Mouse (Mus musculus): ENCODE data around the gene Fcgrt. TPM values are rescaled to one million over a fixed set of nuclear protein-coding genes. Genes with fewer than 3 reads are reported as not detected.

Fcgrt gene
- polyA plus RNA-seq, 1 experiment from 2014 or later: 16.1 TPM

GRCm38 (mm10) chr7:45134544-45135026 is 30.9 kb upstream of the Fcgrt start:
- Histone ChIP-seq H3K4me1 (ENCODE audit: control insufficient read depth, insufficient read depth, low read length) (peaks cover 3% of the 10 kb centered on the region), H3K27ac (ENCODE audit: low read depth, low read length) (no peak overlapping the region), H3K4me2 (no peak overlapping the region), H3K36me3 (ENCODE audit: control insufficient read depth, insufficient read depth, low read length) (no peaks in the 10 kb centered on the region), H3K4me3 (ENCODE audit: low read depth, low read length) (no peak overlapping the region), H3K27me3 (ENCODE audit: control insufficient read depth, insufficient read depth, low read length) (peaks cover 9% of the 10 kb centered on the region; the same call in 1 of the 2 replicates), H3K9ac (ENCODE audit: low read length) (no peak overlapping the region), H3K9me3 (ENCODE audit: control insufficient read depth, low read length) (no peaks in the 10 kb centered on the region)
- 12% methylated on average over 12 of the region's 12 CpGs for WGBS
- peak; percentile 23; the same call in 1 of the 2 replicates for ATAC-seq (ENCODE audit: low FRiP score)
- no peak for DNase-seq (ENCODE audit: low spot score, missing footprints)

DNA sequence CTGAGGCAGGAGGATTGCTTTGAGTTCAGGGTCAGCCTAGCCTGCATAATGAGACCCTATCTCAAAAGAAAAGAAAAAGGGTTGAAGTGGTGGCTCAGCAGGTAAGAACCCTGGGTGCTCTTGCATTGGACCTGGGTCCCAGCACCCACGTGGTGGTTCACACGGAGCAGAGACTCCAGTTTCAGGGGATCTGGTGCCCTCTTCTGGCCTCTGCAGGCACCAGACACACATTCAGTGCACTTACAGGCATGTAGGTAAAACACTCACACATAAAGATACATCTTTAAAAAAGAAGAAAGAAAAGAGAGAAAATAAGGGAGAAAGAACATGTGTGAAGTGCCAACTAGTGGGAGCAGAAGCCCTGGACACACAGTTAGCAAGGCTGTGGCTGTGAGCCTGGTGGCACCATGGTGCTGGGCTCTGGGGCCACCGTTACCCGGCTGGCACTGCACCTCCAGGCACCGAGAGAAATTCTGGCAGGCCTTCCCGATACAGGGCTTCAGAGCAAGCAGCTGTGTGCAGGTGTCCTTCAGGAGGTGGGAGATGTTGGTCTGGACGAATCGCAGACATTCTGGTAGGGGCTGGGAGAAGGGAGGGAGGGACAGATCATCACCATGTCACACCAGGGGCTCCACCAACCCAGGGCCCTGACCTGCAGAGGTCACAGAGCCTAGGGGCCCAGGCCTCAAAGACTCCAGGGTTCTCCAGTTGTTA is 30.0 kb upstream of the Fcgrt start:
- no peaks in the 10 kb centered on the region for H3K36me3 ChIP-seq (ENCODE audit: control insufficient read depth, insufficient read depth, low read length)
- ATAC-seq (ENCODE audit: low FRiP score) (no peak), DNase-seq (ENCODE audit: low spot score, missing footprints) (no peak)
- 85% methylated on average over 8 of the region's 8 CpGs for WGBS
- no peak overlapping the region for H3K9ac ChIP-seq (ENCODE audit: low read length)
- peaks cover 8% of the 10 kb centered on the region for H3K4me1 ChIP-seq (ENCODE audit: control insufficient read depth, insufficient read depth, low read length)
- H3K27ac ChIP-seq (ENCODE audit: low read depth, low read length): no peak overlapping the region
- H3K4me3 ChIP-seq (ENCODE audit: low read depth, low read length): no peak overlapping the region
- no peaks in the 10 kb centered on the region for H3K9me3 ChIP-seq (ENCODE audit: control insufficient read depth, low read length)
- no peak overlapping the region for H3K4me2 ChIP-seq
- peaks cover 9% of the 10 kb centered on the region; the same call in 1 of the 2 replicates for H3K27me3 ChIP-seq (ENCODE audit: control insufficient read depth, insufficient read depth, low read length)

GRCm38 (mm10) chr7:45131850-45132249 is 28.2 kb upstream of the Fcgrt start:
- Histone ChIP-seq H3K4me1 (ENCODE audit: control insufficient read depth, insufficient read depth, low read length) (peaks cover 15% of the 10 kb centered on the region), H3K4me3 (ENCODE audit: low read depth, low read length) (no peak overlapping the region), H3K4me2 (no peak overlapping the region), H3K27ac (ENCODE audit: low read depth, low read length) (no peak overlapping the region), H3K27me3 (ENCODE audit: control insufficient read depth, insufficient read depth, low read length) (peaks cover 9% of the 10 kb centered on the region; the same call in 1 of the 2 replicates), H3K36me3 (ENCODE audit: control insufficient read depth, insufficient read depth, low read length) (peaks cover 7% of the 10 kb centered on the region), H3K9ac (ENCODE audit: low read length) (0 out of 2 replicates have a peak overlapping the region, but pooled peaks have one; percentile 27), H3K9me3 (ENCODE audit: control insufficient read depth, low read length) (no peaks in the 10 kb centered on the region)
- no peak for DNase-seq (ENCODE audit: low spot score, missing footprints)
- WGBS: 83% methylated on average over 11 of the region's 11 CpGs
- ATAC-seq (ENCODE audit: low FRiP score): no peak

DNA sequence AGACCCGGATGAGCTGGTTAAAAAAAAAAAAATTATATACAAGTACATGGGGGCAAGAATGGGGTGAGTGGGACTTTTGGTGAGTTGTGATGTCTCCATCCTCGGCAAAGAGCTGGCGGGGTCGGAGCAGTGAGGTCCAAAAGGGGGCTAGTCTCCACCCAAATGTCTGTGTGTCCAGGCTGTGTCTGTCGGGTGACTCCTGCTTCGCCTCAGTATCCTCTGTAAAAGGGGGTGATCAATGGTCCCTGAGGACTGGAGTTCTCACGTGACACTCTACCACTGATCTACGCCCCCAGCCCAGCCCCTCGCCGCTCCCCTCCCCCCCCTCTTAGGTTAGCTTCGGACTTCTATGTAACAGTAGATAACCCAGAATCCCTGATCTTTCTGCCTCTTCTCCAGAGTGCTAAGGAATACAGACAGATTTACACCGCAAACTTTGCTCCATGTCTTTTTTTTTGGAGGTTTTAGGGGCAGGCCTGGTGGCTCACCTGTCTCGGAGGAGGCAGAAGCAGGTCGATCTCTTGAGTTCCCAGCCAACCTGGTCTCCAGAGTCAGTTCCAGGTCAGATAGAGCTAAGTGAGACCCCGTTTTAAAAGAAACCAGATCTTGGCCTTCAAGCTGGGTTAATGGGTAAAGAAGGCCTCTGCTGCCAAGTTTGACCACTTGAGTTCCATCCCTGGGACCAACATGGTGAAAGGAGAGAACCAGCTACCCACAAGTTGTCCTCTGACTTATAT is 26.3 kb upstream of the Fcgrt start:
- no peaks in the 10 kb centered on the region for H3K9me3 ChIP-seq (ENCODE audit: control insufficient read depth, low read length)
- ATAC-seq (ENCODE audit: low FRiP score): no peak
- 52% methylated on average over 15 of the region's 15 CpGs for WGBS

GRCm38 (mm10) chr7:45129318-45129717 is 25.7 kb upstream of the Fcgrt start:
- H3K4me3 ChIP-seq (ENCODE audit: low read depth, low read length): peak overlapping the region; percentile 96
- H3K27me3 ChIP-seq (ENCODE audit: control insufficient read depth, insufficient read depth, low read length): no peaks in the 10 kb centered on the region
- DNase-seq (ENCODE audit: low spot score, missing footprints): no peak
- H3K36me3 ChIP-seq (ENCODE audit: control insufficient read depth, insufficient read depth, low read length): peaks cover 25% of the 10 kb centered on the region
- H3K9me3 ChIP-seq (ENCODE audit: control insufficient read depth, low read length): no peaks in the 10 kb centered on the region
- H3K27ac ChIP-seq (ENCODE audit: low read depth, low read length): peak overlapping the region; percentile 83
- peak overlapping the region; percentile 59 for H3K4me2 ChIP-seq
- WGBS: under 1% methylated on average over 17 of the region's 17 CpGs
- peak overlapping the region; percentile 83 for H3K9ac ChIP-seq (ENCODE audit: low read length)
- ATAC-seq (ENCODE audit: low FRiP score): no peak
- H3K4me1 ChIP-seq (ENCODE audit: control insufficient read depth, insufficient read depth, low read length): peaks cover 26% of the 10 kb centered on the region

More for the DNA sequence above, 26.3 kb upstream of the Fcgrt start:
- DNase-seq (ENCODE audit: low spot score, missing footprints): peak; percentile 89
- H3K9ac ChIP-seq (ENCODE audit: low read length): peak overlapping the region; percentile 83
- peaks cover under 1% of the 10 kb centered on the region; the same call in 1 of the 2 replicates for H3K27me3 ChIP-seq (ENCODE audit: control insufficient read depth, insufficient read depth, low read length)
- H3K27ac ChIP-seq (ENCODE audit: low read depth, low read length): peak overlapping the region; percentile 83
- H3K4me2 ChIP-seq: peak overlapping the region; percentile 59
- peak overlapping the region; percentile 96 for H3K4me3 ChIP-seq (ENCODE audit: low read depth, low read length)
- peaks cover 24% of the 10 kb centered on the region for H3K4me1 ChIP-seq (ENCODE audit: control insufficient read depth, insufficient read depth, low read length)
- peaks cover 25% of the 10 kb centered on the region for H3K36me3 ChIP-seq (ENCODE audit: control insufficient read depth, insufficient read depth, low read length)

DNA sequence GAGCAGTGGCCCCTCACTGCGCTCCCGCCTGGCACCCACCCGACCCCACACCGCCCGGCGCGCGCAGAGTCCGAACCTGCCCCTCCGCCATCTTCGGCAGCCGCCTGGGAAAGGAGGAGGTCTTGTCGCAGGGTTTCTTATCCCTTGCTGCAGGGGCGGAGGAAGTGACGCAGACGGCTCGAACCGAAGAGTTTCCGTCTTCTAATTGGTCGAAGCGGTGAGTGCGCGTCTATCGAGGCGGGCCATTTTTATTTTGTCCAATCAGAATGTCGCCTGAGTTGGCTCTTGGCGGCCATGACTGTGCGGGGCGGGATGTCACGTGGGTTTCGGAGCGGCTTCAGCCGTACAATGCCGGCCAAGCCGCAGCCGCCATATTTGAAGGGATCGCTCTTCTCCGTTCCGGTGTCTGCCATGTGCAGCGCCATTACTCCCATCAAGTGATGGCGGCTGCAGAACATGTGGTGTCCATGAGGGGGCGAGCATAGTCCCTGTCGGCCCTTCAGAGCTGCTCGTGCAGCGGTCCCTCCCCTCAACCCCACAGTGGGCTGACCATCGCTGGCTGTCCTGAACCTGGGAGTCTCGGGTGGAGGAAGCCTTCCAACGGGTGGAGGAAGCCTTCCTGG is 25.1 kb upstream of the Fcgrt start, which contains the start of gene Rpl13a:
TSS of gene Rpl13a (minus strand) at position 138 of the 623 bp plus-strand sequence.
- H3K27ac ChIP-seq (ENCODE audit: low read depth, low read length): peak within 1 kb of the TSS; percentile 87
- peaks cover 26% of the 10 kb centered on the region for H3K4me1 ChIP-seq (ENCODE audit: control insufficient read depth, insufficient read depth, low read length)
- peak; percentile 93 for ATAC-seq (ENCODE audit: low FRiP score)
- H3K36me3 ChIP-seq (ENCODE audit: control insufficient read depth, insufficient read depth, low read length): peaks cover 25% of the 10 kb centered on the region
- no peaks in the 10 kb centered on the region for H3K9me3 ChIP-seq (ENCODE audit: control insufficient read depth, low read length)
- DNase-seq (ENCODE audit: low spot score, missing footprints): peak; percentile 99
- WGBS: under 1% methylated on average over 48 of the region's 48 CpGs
- H3K9ac ChIP-seq (ENCODE audit: low read length): peak within 1 kb of the TSS; percentile 100
- no peaks in the 10 kb centered on the region for H3K27me3 ChIP-seq (ENCODE audit: control insufficient read depth, insufficient read depth, low read length)
- H3K4me2 ChIP-seq: peak within 1 kb of the TSS; percentile 64
- peak within 1 kb of the TSS; percentile 96 for H3K4me3 ChIP-seq (ENCODE audit: low read depth, low read length)

- peak overlapping the region; percentile 96 for H3K4me3 ChIP-seq (ENCODE audit: low read depth, low read length)
- peak overlapping the region; percentile 100 for H3K9ac ChIP-seq (ENCODE audit: low read length)
- H3K36me3 ChIP-seq (ENCODE audit: control insufficient read depth, insufficient read depth, low read length): peaks cover 29% of the 10 kb centered on the region
- H3K4me1 ChIP-seq (ENCODE audit: control insufficient read depth, insufficient read depth, low read length): peaks cover 32% of the 10 kb centered on the region
- H3K4me2 ChIP-seq: peak overlapping the region; percentile 64
- H3K27ac ChIP-seq (ENCODE audit: low read depth, low read length): peak overlapping the region; percentile 87
- H3K27me3 ChIP-seq (ENCODE audit: control insufficient read depth, insufficient read depth, low read length): no peaks in the 10 kb centered on the region
- DNase-seq (ENCODE audit: low spot score, missing footprints) (peak; percentile 89), ATAC-seq (ENCODE audit: low FRiP score) (no peak)
- H3K9me3 ChIP-seq (ENCODE audit: control insufficient read depth, low read length): no peaks in the 10 kb centered on the region
- 3% methylated on average over 6 of the region's 6 CpGs for WGBS
Measured at GRCm38 (mm10) chr7:45127700-45128224, 24.1 kb upstream of the Fcgrt start.

DNA sequence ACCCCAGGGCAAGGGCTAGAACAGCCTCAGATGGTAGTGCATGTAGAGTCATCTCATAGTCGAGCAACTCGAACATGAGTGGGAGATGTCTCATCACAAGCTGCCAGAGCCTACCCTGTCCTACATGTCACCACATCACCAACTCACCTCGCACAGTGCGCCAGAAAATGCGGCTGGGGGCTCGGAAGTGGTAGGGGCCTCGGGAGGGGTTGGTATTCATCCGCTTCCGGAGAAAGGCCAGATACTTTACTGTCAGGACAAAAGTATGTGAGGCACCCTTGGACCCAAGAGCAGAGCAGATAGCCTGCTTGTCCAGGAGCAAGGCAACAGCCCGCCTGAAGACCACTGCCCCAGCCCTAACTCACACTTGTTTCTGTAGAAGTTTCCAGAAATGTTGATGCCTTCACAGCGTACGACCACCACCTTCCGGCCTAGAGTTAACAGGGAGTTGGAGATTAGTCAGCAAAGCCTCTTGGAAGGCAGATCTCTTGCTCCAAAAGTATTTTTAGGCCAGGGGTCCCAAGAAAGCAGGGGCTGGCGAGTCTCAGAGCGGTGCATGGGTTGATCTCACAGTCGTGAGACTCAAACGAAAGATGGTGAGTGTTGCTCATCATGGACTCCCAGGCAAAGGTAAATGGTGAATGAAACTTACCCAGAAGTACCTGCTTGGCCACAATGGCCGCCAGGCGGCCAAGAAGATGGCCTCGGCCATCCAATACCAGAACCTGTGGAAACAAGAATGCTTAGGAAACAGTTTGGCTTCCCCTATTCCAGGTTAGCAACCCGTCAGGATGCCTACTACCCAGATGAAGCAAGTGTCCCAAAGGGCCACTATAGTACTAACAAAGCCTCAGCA is 23.4 kb upstream of the Fcgrt start:
- H3K36me3 ChIP-seq (ENCODE audit: control insufficient read depth, insufficient read depth, low read length): peaks cover 31% of the 10 kb centered on the region
- WGBS: 48% methylated on average over 21 of the region's 21 CpGs

More for the DNA sequence above, 23.4 kb upstream of the Fcgrt start:
- Histone ChIP-seq H3K27ac (ENCODE audit: low read depth, low read length) (peak overlapping the region; percentile 87), H3K4me3 (ENCODE audit: low read depth, low read length) (peak overlapping the region; percentile 96), H3K9ac (ENCODE audit: low read length) (peak overlapping the region; percentile 100), H3K27me3 (ENCODE audit: control insufficient read depth, insufficient read depth, low read length) (no peaks in the 10 kb centered on the region), H3K4me1 (ENCODE audit: control insufficient read depth, insufficient read depth, low read length) (peaks cover 33% of the 10 kb centered on the region), H3K4me2 (peak overlapping the region; percentile 64), H3K9me3 (ENCODE audit: control insufficient read depth, low read length) (no peaks in the 10 kb centered on the region)
- DNase-seq (ENCODE audit: low spot score, missing footprints): no peak
- no peak for ATAC-seq (ENCODE audit: low FRiP score)

Measured in midbrain, embryonic 11.5 days (tissue).